21 mouse cellular contexts compared by ENCODE assay signal in genomic region chr1:156028340-156028975, GRCm38 (mm10). TPM values are rescaled to one million over a fixed set of nuclear protein-coding genes. Genes with fewer than 3 reads are reported as not detected.
DNase-seq lines count a peak whose midpoint lies in the region; ATAC-seq and TF ChIP-seq lines count a peak whose summit lies in the region.
"Had no signal": no experiment of that assay in that cellular context is flagged by ENCODE, and none has a peak within 500 bp of the region (broad histone marks: within the 10 kb centered on the region; RNA-seq: fewer than 3 reads in every experiment).

No protein-coding gene starts in this region.

- H3K4me1 ChIP-seq in lung, postnatal 0 days (ENCODE audit: insufficient read depth, low read depth, low read length), result no peaks in the 10 kb centered on the region
- H3K4me1 ChIP-seq in MEL (ENCODE audit: control insufficient read depth in 1 of 2, insufficient read depth in 2 of 2, low read length in 2 of 2), result peaks cover 0 to 3% of the 10 kb centered on the region in 2 experiments; a peak in 1 of 4 replicates
- peaks cover 3% of the 10 kb centered on the region; the same call in 1 of the 2 replicates for H3K4me1 ChIP-seq in small intestine, adult 2 months (ENCODE audit: control insufficient read depth, insufficient read depth, insufficient read length, low read length)
- H3K4me1 ChIP-seq: forebrain, embryonic 15.5 days; heart, embryonic 10.5 days; midbrain, embryonic 13.5 days had no signal

- no peak overlapping the region for H3K4me2 ChIP-seq in lung, postnatal 0 days (replicated peaks; ENCODE audit: low read depth, low read length)
- H3K4me2 ChIP-seq: forebrain, embryonic 15.5 days; hindbrain, embryonic 14.5 days; midbrain, embryonic 13.5 days had no signal

- H3K27me3 ChIP-seq in lung, postnatal 0 days (replicated peaks; ENCODE audit: insufficient read depth, low read length), result no peaks in the 10 kb centered on the region
- H3K27me3 ChIP-seq in MEL (ENCODE audit: control insufficient read depth in 1 of 2, insufficient read depth in 2 of 2, low read length in 2 of 2), result no peaks in the 10 kb centered on the region
- no peaks in the 10 kb centered on the region for H3K27me3 ChIP-seq in small intestine, adult 2 months (ENCODE audit: control insufficient read depth, insufficient read depth, low read length)
- H3K27me3 ChIP-seq: forebrain, embryonic 15.5 days; midbrain, embryonic 13.5 days had no signal

- no peak overlapping the region for H3K27ac ChIP-seq in lung, postnatal 0 days (ENCODE audit: low read length)
- H3K27ac ChIP-seq in MEL (ENCODE audit: control insufficient read depth, low read depth, low read length), result peak overlapping the region; percentile 19; the same call in 1 of the 2 replicates
- peak overlapping the region; percentile 37 for H3K27ac ChIP-seq in small intestine, adult 2 months (ENCODE audit: insufficient read depth, low read depth, low read length)
- H3K27ac ChIP-seq: forebrain, embryonic 15.5 days; heart, embryonic 10.5 days; hindbrain, embryonic 14.5 days; kidney, postnatal 0 days; liver, embryonic 14.5 days; midbrain, embryonic 13.5 days had no signal

- H3K9ac ChIP-seq in lung, postnatal 0 days (replicated peaks; ENCODE audit: low read depth), result no peak overlapping the region
- H3K9ac ChIP-seq in MEL (ENCODE audit: control insufficient read depth, low read depth, low read length, poor library complexity, severe bottlenecking), result peak overlapping the region; percentile 39
- H3K9ac ChIP-seq: forebrain, embryonic 15.5 days; hindbrain, embryonic 14.5 days; liver, embryonic 14.5 days; midbrain, embryonic 13.5 days had no signal

- H3K4me3 ChIP-seq in lung, postnatal 0 days (ENCODE audit: low read depth, low read length), result no peak overlapping the region
- 0 out of 4 replicates have a peak overlapping the region, but pooled peaks of 1 of the 2 experiments have one; percentile 13 for H3K4me3 ChIP-seq in MEL (ENCODE audit: control insufficient read depth in 1 of 2, insufficient read depth in 1 of 2, low read depth in 2 of 2, low read length in 2 of 2)
- no peak overlapping the region for H3K4me3 ChIP-seq in small intestine, adult 2 months (ENCODE audit: low read depth, low read length)
- H3K4me3 ChIP-seq: forebrain, embryonic 15.5 days; heart, embryonic 10.5 days; midbrain, embryonic 13.5 days; myocyte had no signal

- 85% methylated on average over 4 of the region's 4 CpGs for WGBS in lung, postnatal 0 days
- WGBS in small intestine, adult 2 months, result 88% methylated on average over 4 of the region's 4 CpGs

- H3K36me3 ChIP-seq in lung, postnatal 0 days (ENCODE audit: insufficient read depth, low read length), result peaks cover 17% of the 10 kb centered on the region; the same call in 1 of the 2 replicates
- peaks cover 4 to 7% of the 10 kb centered on the region in 2 experiments for H3K36me3 ChIP-seq in MEL (ENCODE audit: control insufficient read depth in 1 of 2, insufficient read depth in 2 of 2, low read length in 2 of 2)
- peaks cover 51% of the 10 kb centered on the region for H3K36me3 ChIP-seq in small intestine, adult 2 months (ENCODE audit: control insufficient read depth, insufficient read depth, low read length)

- peak; percentile 38 for DNase-seq in lung, postnatal 0 days (ENCODE audit: low spot score)
- DNase-seq in lung, adult 18-20 months, result no peak
- peak; percentile 58 for DNase-seq in MEL (ENCODE audit: low read depth, low spot score)
- DNase-seq in retina, embryonic 14.5 days (ENCODE audit: low spot score), result no peak
- DNase-seq in layer of hippocampus, adult 8-10 months (ENCODE audit: low spot score in 2 of 2), result no peak
- DNase-seq: adrenal gland, postnatal 36 days; cerebellum, postnatal 10 days; heart, postnatal 10 days; kidney, adult 11 months; left cerebral cortex, postnatal 4 days; right cerebral cortex, adult 18-20 months; thymus, postnatal 36 days had no signal

- ATAC-seq in lung, postnatal 0 days, result no peak
- ATAC-seq in hematopoietic stem cell, adult 5-6 weeks (replicated peaks in 1 of 2; ENCODE audit: insufficient read depth in 1 of 2, low FRiP score in 2 of 2, low TSS enrichment in 1 of 2, low read depth in 1 of 2, poor library complexity in 2 of 2, severe bottlenecking in 2 of 2), result peak; percentile 46 to 66; a peak in 2 of 4 replicates
- ATAC-seq: forebrain, embryonic 15.5 days; midbrain, embryonic 13.5 days had no signal

- no peak for TF ChIP-seq CTCF in lung, postnatal 0 days (IDR thresholded peaks at IDR 0.05)
- TF ChIP-seq CTCF in MEL (IDR thresholded peaks at IDR 0.05 in 2 of 3, conservative IDR thresholded peaks at IDR 0.05 in 1 of 3; ENCODE audit: control insufficient read depth in 1 of 3, insufficient read depth in 1 of 3, low read depth in 2 of 3, low read length in 3 of 3, poor library complexity in 1 of 3, severe bottlenecking in 1 of 3), result no peak
- no peak for TF ChIP-seq CTCF in small intestine, adult 2 months (IDR thresholded peaks at IDR 0.05; ENCODE audit: extremely low read depth, insufficient read length, insufficient replicate concordance, low read depth, low read length)

- no peak for TF ChIP-seq POLR2A in MEL (IDR thresholded peaks at IDR 0.05; ENCODE audit: control insufficient read depth in 1 of 2, insufficient read depth in 1 of 2, low read depth in 1 of 2, low read length in 2 of 2, poor library complexity in 1 of 2)
- TF ChIP-seq POLR2A in small intestine, adult 2 months (IDR thresholded peaks at IDR 0.05; ENCODE audit: low read depth, low read length), result no peak

- TF ChIP-seq RAD21 in MEL (IDR thresholded peaks at IDR 0.05; ENCODE audit: low read depth, low read length), result no peak

- peaks cover under 1% of the 10 kb centered on the region; the same call in 1 of the 2 replicates for H3K79me2 ChIP-seq in MEL (ENCODE audit: control insufficient read depth, insufficient read depth, low read length, poor library complexity)

- no peaks in the 10 kb centered on the region for H3K9me3 ChIP-seq in lung, postnatal 0 days (ENCODE audit: low read length)
- H3K9me3 ChIP-seq in MEL (replicated peaks; ENCODE audit: insufficient read depth, low read length), result no peaks in the 10 kb centered on the region
- H3K9me3 ChIP-seq: forebrain, embryonic 15.5 days; heart, embryonic 10.5 days; midbrain, embryonic 13.5 days had no signal

- TF ChIP-seq EP300 in lung, postnatal 0 days (IDR thresholded peaks at IDR 0.05), result no peak
- TF ChIP-seq EP300 in MEL (IDR thresholded peaks at IDR 0.05; ENCODE audit: low read depth in 1 of 2, low read length in 2 of 2), result no peak

TF ChIP-seq in MEL, 35 proteins besides CTCF, POLR2A, EP300 and RAD21:
- TF ChIP-seq MYC (IDR thresholded peaks at IDR 0.05; ENCODE audit: low read depth, low read length), result 0 out of 2 replicates have a peak, but pooled peaks have one; percentile 33
- TF ChIP-seq MYB (IDR thresholded peaks at IDR 0.05; ENCODE audit: low read depth, low read length), result no peak
- TF ChIP-seq MAX (IDR thresholded peaks at IDR 0.05; ENCODE audit: low read length), result no peak
- peak; percentile 46; the same call in 1 of the 2 replicates for TF ChIP-seq HCFC1 (IDR thresholded peaks at IDR 0.05; ENCODE audit: low read depth, low read length)
- no peak for TF ChIP-seq E2F4 (IDR thresholded peaks at IDR 0.05; ENCODE audit: borderline replicate concordance, low read depth, low read length)
- TF ChIP-seq ELF1 (IDR thresholded peaks at IDR 0.05; ENCODE audit: low read depth, low read length), result peak; percentile 59; the same call in 1 of the 2 replicates
- TF ChIP-seq GABPA (IDR thresholded peaks at IDR 0.05; ENCODE audit: low read depth, low read length), result no peak

RNA-seq across cellular contexts. Expression of gene Tor1aip2, which starts 6.7 kb away (rescaled TPM):
- polyA plus RNA-seq in lung, postnatal 0 days (2015; fragmentation: Nextera tagmentation; extraction: Ambion mirVana), result 55.2 and 58.3 TPM in 2 replicates
- 37.7 and 47.1 TPM in 2 replicates for total RNA-seq in MEL (2012; rRNA removed)
- polyA plus RNA-seq in MEL (2012; ENCODE audit: insufficient read depth in 1 of 2, insufficient read length in 2 of 2, low read depth in 1 of 2, low replicate concordance in 2 of 2, missing spikeins in 1 of 2), result 10 to 100 TPM in 1 of 2 experiments, not detected in 1; 48.1 TPM
- total RNA-seq in hematopoietic stem cell, adult 5-6 weeks (2017), result 65.9 and 81.2 TPM in 2 replicates
- 48.6 and 104 TPM in 2 replicates for polyA plus RNA-seq in small intestine, adult 2 months (2012; rRNA removed)
- 10 to 100 TPM; 53.3 to 60.2 (median 56.6) TPM for total RNA-seq in layer of hippocampus, adult 8-10 months (2022)

RNA-seq across cellular contexts. Expression of gene Tor1aip1, which starts 7.8 kb away (rescaled TPM):
- polyA plus RNA-seq in lung, postnatal 0 days (2015; fragmentation: Nextera tagmentation; extraction: Ambion mirVana), result 51.1 and 54.8 TPM in 2 replicates
- total RNA-seq in MEL (2012; rRNA removed), result 11.4 and 13.1 TPM in 2 replicates
- 10 to 100 TPM in 1 of 2 experiments, not detected in 1; 22.9 TPM for polyA plus RNA-seq in MEL (2012; ENCODE audit: insufficient read depth in 1 of 2, insufficient read length in 2 of 2, low read depth in 1 of 2, low replicate concordance in 2 of 2, missing spikeins in 1 of 2)
- 25.0 and 32.0 TPM in 2 replicates for total RNA-seq in hematopoietic stem cell, adult 5-6 weeks (2017)
- 7.5 and 11.9 TPM in 2 replicates for polyA plus RNA-seq in small intestine, adult 2 months (2012; rRNA removed)
- total RNA-seq in layer of hippocampus, adult 8-10 months (2022), result 10 to 100 TPM; 34.9 to 40.8 (median 37.5) TPM

RNA-seq across cellular contexts. Expression of gene Cep350, which starts 55.4 kb away (rescaled TPM):
- polyA plus RNA-seq in lung, postnatal 0 days (2015; fragmentation: Nextera tagmentation; extraction: Ambion mirVana), result 9.3 and 11.0 TPM in 2 replicates
- 4.3 and 5.7 TPM in 2 replicates for total RNA-seq in MEL (2012; rRNA removed)
- 100 to 1,000 TPM in 1 of 2 experiments, 1 to 10 TPM in 1; 9.7 to 110 TPM for polyA plus RNA-seq in MEL (2012; ENCODE audit: insufficient read depth in 1 of 2, insufficient read length in 2 of 2, low read depth in 1 of 2, low replicate concordance in 2 of 2, missing spikeins in 1 of 2)
- total RNA-seq in hematopoietic stem cell, adult 5-6 weeks (2017), result 57.5 and 62.0 TPM in 2 replicates
- polyA plus RNA-seq in small intestine, adult 2 months (2012; rRNA removed), result 2.9 and 5.8 TPM in 2 replicates
- total RNA-seq in layer of hippocampus, adult 8-10 months (2022), result 10 to 100 TPM; 52.7 to 58.6 (median 55.4) TPM

Comparison
In these comparisons a context has a peak if more than half of its experiments do, and no peak if none do; other contexts are left out.
1. DNase-seq: peak in lung, postnatal 0 days (single experiment) and MEL (single experiment); none in lung, adult 18-20 months (0 of 2), retina, embryonic 14.5 days (single experiment) and layer of hippocampus, adult 8-10 months (0 of 2).